Mouse (Mus musculus) c-Kit-negative CD71-positive TER-119-positive erythroid progenitor cells, embryonic 14.5 days (primary cell): ENCODE data around the gene Cebpb.
"Not testable (repeated sequence)": the region's sequence is repeated elsewhere in the genome, so short reads cannot be mapped to it uniquely, and the experiment has no call there.

Experiments
- DNase-seq: peaks from one replicate; pipeline ENCODE4 v3.0.0-alpha.2; 2013; ENCODE audit warnings: low read depth, low spot score

Cebpb gene

GRCm38 (mm10) chr2:167688498-167689451 lies at the start of gene Cebpb:
Gene Cebpb (plus strand): TSS chr2:167688915.
- no peak for DNase-seq

- DNase-seq, result no peak
These were observed 48.4 kb upstream of the Cebpb start for GRCm38 (mm10) chr2:167640279-167640678.

GRCm38 (mm10) chr2:167641337-167641736 lies 47.4 kb upstream of the Cebpb start:
- no peak for DNase-seq

GRCm38 (mm10) chr2:167642164-167642563 lies 46.6 kb upstream of the Cebpb start:
- no peak for DNase-seq

- not testable (repeated sequence) for DNase-seq
These were observed 45.2 kb upstream of the Cebpb start for GRCm38 (mm10) chr2:167643356-167644052.

GRCm38 (mm10) chr2:167646411-167646810 lies 42.3 kb upstream of the Cebpb start:
- DNase-seq, result no peak

GRCm38 (mm10) chr2:167649290-167650032 lies 39.3 kb upstream of the Cebpb start:
- no peak for DNase-seq

- no peak for DNase-seq
These were observed 37.1 kb upstream of the Cebpb start for GRCm38 (mm10) chr2:167651622-167652021.

- DNase-seq, result no peak
These were observed 36.0 kb upstream of the Cebpb start for GRCm38 (mm10) chr2:167652694-167653093.

GRCm38 (mm10) chr2:167654911-167655600 lies 33.7 kb upstream of the Cebpb start:
- no peak for DNase-seq

GRCm38 (mm10) chr2:167656629-167657478 lies 31.9 kb upstream of the Cebpb start:
- DNase-seq, result no peak

- no peak for DNase-seq
These were observed 30.7 kb upstream of the Cebpb start for GRCm38 (mm10) chr2:167657973-167658372.

GRCm38 (mm10) chr2:167658712-167659111 lies 30.0 kb upstream of the Cebpb start:
- no peak for DNase-seq

- DNase-seq, result no peak
These were observed 29.4 kb upstream of the Cebpb start for GRCm38 (mm10) chr2:167659177-167659846.

GRCm38 (mm10) chr2:167659847-167660610 lies 28.7 kb upstream of the Cebpb start:
- no peak for DNase-seq

- no peak for DNase-seq
These were observed 28.1 kb upstream of the Cebpb start for GRCm38 (mm10) chr2:167660611-167660971.

GRCm38 (mm10) chr2:167661270-167662203 lies 27.2 kb upstream of the Cebpb start, which contains the start of gene Gm20431:
Gene Gm20431 (minus strand): TSS chr2:167661496.
- peak; percentile 85 for DNase-seq

GRCm38 (mm10) chr2:167662713-167663112 lies 26.0 kb upstream of the Cebpb start:
- no peak for DNase-seq
